Mouse (Mus musculus): ENCODE results near the gene Stard10.
A peak's percentile ranks its signal among the peaks of the same experiment; 100 is the strongest.

Gene Stard10

DNA sequence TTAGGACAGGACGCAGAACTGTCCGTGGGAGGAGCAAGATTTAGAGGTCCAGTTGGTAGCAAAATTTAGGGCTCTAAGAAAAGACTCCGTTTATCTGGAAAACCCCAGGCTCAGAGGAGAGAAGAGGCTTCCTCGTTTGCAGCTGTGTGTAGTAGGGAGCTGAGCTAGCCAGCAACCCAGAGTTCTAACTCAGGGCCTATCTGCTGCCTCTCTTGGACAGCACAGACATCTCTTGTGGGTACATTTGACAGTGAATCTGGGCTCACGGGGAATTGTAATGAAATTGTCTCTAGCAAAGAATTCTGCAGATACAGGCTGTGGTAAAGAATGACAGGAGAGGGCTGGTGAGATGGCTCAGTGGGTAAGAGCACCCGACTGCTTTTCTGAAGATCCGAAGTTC lies 14.2 kb upstream of the Stard10 start:
- no peak for DNase-seq (ENCODE audit: low spot score in 2 of 2)

- DNase-seq (ENCODE audit: low spot score in 2 of 2): no peak
Observed at GRCm38 (mm10) chr7:101306841-101307240, 10.0 kb upstream of the Stard10 start.

DNA sequence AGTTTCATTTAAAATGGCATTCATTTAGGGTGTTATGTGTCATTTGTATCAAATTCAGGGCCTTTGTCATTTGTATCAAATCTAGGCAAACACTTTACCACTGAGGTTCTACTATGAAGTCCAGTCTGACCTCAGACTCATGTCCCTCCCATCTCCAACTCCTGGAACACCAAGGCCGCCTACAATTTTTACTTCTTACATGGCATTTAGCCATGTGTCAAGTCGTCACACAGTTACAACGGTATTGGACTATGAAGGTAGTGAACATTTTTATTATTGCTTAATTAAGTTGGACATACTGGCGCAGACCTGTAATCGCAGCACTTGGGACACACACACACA lies 6.9 kb upstream of the Stard10 start:
- DNase-seq (ENCODE audit: low spot score in 2 of 2): no peak

DNA sequence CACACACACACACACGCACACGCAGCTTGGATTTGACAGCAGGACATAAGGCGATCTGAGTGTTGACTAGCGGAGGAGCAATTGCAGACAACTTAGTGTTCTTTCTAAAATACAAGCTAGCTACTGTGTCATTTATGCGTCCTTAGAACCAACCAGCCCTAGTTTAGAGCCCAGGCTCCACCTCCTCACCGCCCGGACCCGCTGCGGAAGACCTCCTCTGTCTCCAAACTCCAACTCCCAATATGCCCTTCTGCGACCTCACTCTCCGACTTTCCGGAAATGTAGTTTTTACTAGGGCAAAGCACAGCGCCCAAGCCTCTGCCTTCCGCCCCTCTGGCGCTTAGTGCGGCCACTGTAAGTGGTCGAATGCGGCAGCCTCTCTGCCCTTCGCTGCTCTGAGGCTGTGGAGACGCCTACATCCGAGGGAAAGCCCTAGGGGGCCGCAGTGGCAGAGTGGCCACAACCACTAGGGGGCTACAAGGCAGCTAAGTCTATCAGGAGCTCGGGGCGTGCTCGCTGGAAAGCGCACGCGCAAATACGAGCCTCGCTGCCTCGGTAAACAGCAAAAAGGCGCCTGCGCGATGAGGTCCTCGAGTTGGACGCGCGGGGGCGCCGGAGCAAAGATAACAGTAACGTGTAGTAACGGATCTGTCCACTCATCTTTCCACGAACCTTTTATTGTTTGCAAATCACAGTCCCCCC lies 6.4 kb upstream of the Stard10 start:
- DNase-seq (ENCODE audit: low spot score in 2 of 2): peak; percentile 97 to 100

- DNase-seq (ENCODE audit: low spot score in 2 of 2): no peak
Observed at GRCm38 (mm10) chr7:101311061-101311460, 5.8 kb upstream of the Stard10 start.

GRCm38 (mm10) chr7:101313033-101313432 lies 3.9 kb upstream of the Stard10 start:
- no peak for DNase-seq (ENCODE audit: low spot score in 2 of 2)

- peak; percentile 69 to 75 for DNase-seq (ENCODE audit: low spot score in 2 of 2)
Observed at GRCm38 (mm10) chr7:101314396-101314795, 2.5 kb upstream of the Stard10 start.

DNA sequence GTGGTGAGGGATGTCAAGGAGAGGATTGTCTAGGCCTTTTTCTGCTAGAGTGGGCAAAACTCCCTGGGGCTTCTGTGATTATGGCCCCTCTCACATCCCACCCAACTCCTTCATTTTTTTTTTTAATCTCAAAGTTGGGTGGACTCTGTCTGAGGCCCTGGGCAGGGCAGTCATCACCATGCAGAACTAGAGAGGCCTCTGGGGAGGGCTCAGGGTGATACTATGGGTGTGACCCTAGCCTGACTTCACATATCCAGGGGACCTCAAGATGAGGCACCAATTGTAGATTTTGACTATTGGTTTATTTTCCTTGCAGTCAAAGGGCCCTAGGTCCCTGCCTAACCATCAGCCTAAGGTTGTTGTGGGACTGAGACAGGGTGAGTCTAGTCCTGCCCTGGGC lies 1.2 kb upstream of the Stard10 start:
- DNase-seq (ENCODE audit: low spot score in 2 of 2): no peak

DNA sequence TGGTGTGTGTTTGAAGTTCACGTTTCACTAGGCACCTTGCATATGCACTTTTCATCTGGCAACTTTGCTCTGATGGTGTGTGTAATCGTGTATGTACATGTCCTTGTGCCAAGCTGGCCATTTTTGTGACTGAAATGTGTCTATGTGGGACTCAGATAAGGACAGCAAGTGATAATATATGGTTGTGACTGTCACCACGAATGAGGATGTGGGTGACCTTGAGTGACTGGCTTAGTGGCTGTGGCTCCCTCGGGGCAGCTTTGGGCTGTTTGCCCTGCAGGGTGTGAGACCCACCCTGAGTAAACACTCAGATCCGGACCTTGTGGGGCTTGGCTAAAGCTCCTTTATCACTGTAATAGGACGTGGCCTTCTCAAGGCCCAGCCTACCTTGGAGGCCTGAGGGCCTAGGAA lies 290 bp upstream of the Stard10 start:
- DNase-seq (ENCODE audit: low spot score in 2 of 2): no peak

DNA sequence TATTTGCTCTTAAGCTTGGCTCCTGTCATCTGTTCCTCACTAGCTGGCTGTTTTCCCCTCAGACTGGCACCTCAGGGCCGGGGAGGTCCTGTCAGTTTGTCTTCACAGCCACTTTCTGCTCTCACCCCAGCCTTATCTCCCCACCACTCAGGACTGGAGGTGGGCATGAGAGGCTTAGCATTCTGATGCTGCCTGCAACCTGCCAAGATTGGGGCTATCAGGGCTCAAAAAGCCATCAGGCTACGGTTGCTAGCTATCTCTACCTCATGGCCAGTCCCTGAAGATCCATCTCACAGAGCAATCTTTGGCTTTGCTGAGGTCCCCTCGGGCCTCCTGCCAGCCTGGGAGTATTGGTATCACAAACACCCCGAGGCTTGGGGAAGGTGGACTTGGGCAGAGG lies 2.0 kb downstream of the Stard10 start:
- no peak for DNase-seq (ENCODE audit: low spot score in 2 of 2)

DNA sequence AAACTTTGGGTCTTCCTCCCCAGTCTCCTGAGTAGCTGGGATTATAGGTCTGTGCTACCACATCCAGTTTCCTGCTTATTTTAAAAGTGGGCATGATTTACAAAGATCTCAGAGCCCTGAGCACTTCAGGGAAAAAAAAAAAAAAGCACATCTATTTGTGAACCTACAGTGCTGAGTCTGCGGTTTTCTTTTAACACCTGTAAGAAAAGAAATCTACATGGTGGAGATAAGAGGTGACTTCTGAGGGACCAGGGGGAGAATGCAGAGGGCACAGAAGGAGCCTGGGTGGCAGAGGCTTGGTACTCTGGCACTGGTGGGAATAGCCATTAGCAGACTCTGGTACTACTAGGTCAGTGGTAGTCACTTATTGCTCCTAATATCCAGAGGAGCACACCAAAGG lies 2.9 kb downstream of the Stard10 start:
- DNase-seq (ENCODE audit: low spot score in 2 of 2): no peak

GRCm38 (mm10) chr7:101320399-101321217 lies 3.7 kb downstream of the Stard10 start:
- peak in 1 of 2 experiments; percentile 46 for DNase-seq (ENCODE audit: low spot score in 2 of 2)

DNA sequence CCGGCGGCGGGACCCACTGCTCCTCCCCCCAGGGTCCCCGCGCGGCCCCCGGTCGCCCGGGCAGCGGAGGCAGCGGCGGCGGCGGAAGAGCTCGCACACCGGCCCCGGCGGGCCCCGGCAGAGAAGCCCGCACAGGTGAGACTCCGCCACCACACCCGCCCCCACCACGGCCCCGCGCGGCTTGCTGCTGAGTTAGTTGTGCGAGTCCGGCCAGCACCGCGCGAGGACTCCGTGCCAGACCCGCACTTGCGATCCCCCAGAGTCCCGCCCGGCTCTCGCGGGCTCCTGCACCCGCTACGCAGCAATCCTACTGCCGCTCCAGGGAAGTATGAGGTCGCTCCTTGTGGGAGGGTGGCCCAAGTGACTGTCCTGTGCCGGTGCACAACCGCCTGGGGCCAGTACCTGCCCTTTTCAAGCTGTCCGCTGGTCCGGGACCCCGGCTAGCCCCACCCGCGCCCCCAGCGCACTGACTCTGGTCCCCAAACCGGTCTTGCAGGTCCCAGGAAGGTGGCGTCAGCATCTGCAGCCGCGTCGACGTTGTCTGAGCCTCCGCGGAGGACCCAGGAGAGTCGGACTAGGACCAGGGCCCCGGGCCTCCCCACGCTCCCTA lies 4.4 kb downstream of the Stard10 start:
- DNase-seq (ENCODE audit: low spot score in 2 of 2): peak; percentile 26 to 34

- DNase-seq (ENCODE audit: low spot score in 2 of 2): no peak
Observed at GRCm38 (mm10) chr7:101323141-101323594, 6.3 kb downstream of the Stard10 start.

- no peak for DNase-seq (ENCODE audit: low spot score in 2 of 2)
Observed at GRCm38 (mm10) chr7:101324142-101324962, 7.5 kb downstream of the Stard10 start.

- DNase-seq (ENCODE audit: low spot score in 2 of 2): no peak
Observed at GRCm38 (mm10) chr7:101326006-101326405, 9.1 kb downstream of the Stard10 start.

- DNase-seq (ENCODE audit: low spot score in 2 of 2): no peak
Observed at GRCm38 (mm10) chr7:101327263-101327662, 10.4 kb downstream of the Stard10 start.

DNA sequence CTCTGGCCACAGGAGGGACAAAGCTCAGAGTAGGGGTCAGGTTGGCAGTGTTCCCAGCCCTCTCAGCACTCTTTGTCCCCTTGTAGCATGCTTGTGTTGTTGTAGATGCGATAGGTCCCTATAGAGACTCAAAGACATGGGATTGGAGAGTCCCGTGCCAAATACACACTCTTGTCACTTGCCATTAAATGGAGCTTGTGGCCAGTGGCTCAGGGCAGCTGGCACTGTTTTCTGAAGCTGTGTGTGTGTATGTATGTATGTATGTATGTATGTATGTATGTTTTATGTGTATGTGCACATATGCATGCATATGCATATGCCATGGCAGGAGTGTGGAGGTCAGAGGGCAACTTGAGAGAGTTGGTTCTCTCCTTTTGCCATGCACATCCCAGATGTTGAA lies 10.9 kb downstream of the Stard10 start:
- no peak for DNase-seq (ENCODE audit: low spot score in 2 of 2)

DNA sequence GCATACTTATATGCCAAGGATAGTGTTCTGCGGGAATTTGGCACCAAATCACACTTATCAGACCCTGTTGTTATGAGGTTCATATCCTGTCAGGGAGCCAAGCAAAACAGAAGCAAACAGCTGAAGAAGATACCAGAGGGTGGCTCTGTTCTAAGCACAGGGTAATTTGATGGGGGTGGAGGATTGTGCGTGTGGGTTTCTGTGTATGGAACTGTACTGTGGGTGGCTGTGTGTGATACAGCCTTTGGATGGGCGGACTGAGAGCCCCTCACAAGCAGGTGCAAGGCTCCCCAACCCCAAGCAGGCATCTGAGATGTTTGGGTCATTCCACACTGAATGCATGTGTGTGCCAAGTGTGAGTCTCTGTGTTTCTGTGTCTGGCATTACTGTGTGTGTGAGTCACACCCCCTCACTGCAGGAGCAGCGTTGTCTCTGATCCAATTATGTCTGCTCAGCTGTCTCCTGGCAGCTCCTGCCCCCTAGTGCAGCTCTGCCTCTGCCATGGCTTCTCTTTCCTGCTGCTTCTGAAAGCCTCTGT lies 11.8 kb downstream of the Stard10 start:
- DNase-seq (ENCODE audit: low spot score in 2 of 2): peak; percentile 70 to 81

- DNase-seq (ENCODE audit: low spot score in 2 of 2): no peak
Observed at GRCm38 (mm10) chr7:101329606-101330005, 12.7 kb downstream of the Stard10 start.

DNA sequence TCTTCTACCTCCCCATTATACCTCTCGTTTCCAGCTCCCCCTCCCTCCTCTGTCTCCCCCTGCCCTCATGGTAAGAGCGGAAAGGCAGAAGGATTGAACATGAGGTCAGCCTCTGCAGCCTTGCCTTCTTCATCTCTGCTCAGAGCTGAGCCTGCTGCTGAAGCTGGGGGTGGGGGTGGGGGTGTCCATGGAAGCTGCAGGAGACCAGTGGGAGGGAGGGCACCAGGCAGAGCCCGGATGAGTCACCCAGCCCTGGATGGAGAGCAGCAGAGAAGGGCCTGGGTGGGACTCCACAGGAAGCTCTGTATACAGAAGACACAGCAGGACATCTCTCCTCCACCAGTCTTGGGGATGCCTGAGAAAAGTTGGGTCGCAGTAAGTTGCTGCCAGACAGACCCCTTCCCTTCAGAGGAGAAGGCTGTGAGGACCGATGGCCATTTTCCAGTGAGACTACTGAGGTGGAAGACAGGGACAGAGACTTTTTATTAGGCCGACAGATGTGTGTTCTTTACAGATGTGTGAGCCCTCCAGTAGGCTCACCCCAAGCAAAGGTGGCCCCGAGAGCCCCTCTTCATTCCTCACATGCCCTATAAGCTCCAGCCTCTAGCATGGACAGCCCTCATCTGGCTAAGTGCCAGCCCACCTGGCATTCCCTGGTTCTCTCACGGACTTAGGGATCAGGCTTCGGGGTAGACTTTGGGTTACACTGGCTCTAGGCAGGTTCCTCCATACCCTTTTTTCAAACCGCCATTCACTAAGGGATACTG lies 13.4 kb downstream of the Stard10 start:
- DNase-seq (ENCODE audit: low spot score in 2 of 2): no peak

Data from right cerebral cortex, adult 2 months (tissue).